Mouse (Mus musculus) embryonic facial prominence, embryonic 15.5 days (tissue): ENCODE measurements around the gene Hoxb9. TPM values are rescaled to one million over a fixed set of nuclear protein-coding genes. Genes with fewer than 3 reads are reported as not detected.

Experiments
- ATAC-seq: fragments of 200-750 bp; cut with Nextera tagmentation; 2 replicates; pipeline ENCODE4 v1.8.0; 2017; ENCODE audit warnings: low read depth, moderate TSS enrichment; ENCODE audit not compliant: insufficient number of reproducible peaks, low FRiP score, low TSS enrichment
- H3K27ac ChIP-seq: fragments of 300-500 bp; sonication (generic); replicated peaks from 2 replicates; pipeline ENCODE4 v1.5.1; 2015; ENCODE audit warnings: mild to moderate bottlenecking, inconsistent platforms
- H3K27me3 ChIP-seq: fragments of 300-500 bp; sonication (generic); 2 replicates; pipeline ENCODE4 v1.6.1; 2015; ENCODE audit warnings: inconsistent platforms
- H3K36me3 ChIP-seq: fragments of 300-500 bp; sonication (generic); 2 replicates; pipeline ENCODE4 v1.6.1; 2015; ENCODE audit warnings: mild to moderate bottlenecking, inconsistent platforms
- H3K4me1 ChIP-seq: fragments of 300-500 bp; sonication (generic); 2 replicates; pipeline ENCODE4 v1.6.1; 2015; ENCODE audit warnings: inconsistent platforms
- H3K4me2 ChIP-seq: fragments of 300-500 bp; sonication (generic); replicated peaks from 2 replicates; pipeline ENCODE4 v1.6.1; 2015; ENCODE audit warnings: mild to moderate bottlenecking, inconsistent platforms
- H3K4me3 ChIP-seq: fragments of 300-500 bp; sonication (generic); replicated peaks from 2 replicates; pipeline ENCODE4 v1.5.1; 2015; ENCODE audit warnings: mild to moderate bottlenecking, inconsistent platforms
- H3K9ac ChIP-seq: fragments of 300-500 bp; sonication (generic); 2 replicates; pipeline ENCODE4 v1.6.1; 2015; ENCODE audit warnings: inconsistent platforms
- H3K9me3 ChIP-seq: fragments of 300-500 bp; sonication (generic); replicated peaks from 2 replicates; pipeline ENCODE4 v1.6.1; 2016; ENCODE audit warnings: inconsistent platforms
- WGBS: fragments of 180-500 bp; shearing (Covaris S2); methylation state at CpG from one replicate; pipeline ENCODE4 v1.1.7; 2015; 5-methylcytosine and 5-hydroxymethylcytosine counted together
- polyA plus RNA-seq: library from polyadenylated mRNA; unstranded; fragments of >200 nt; fragmentation: Nextera tagmentation; extraction: Ambion mirVana; gene quantifications from 2 replicates; pipeline ENCODE4 v1.2.1, GENCODE M21; 2015

The Hoxb9 gene
- polyA plus RNA-seq, 1 experiment from 2014 or later = not detected

DNA sequence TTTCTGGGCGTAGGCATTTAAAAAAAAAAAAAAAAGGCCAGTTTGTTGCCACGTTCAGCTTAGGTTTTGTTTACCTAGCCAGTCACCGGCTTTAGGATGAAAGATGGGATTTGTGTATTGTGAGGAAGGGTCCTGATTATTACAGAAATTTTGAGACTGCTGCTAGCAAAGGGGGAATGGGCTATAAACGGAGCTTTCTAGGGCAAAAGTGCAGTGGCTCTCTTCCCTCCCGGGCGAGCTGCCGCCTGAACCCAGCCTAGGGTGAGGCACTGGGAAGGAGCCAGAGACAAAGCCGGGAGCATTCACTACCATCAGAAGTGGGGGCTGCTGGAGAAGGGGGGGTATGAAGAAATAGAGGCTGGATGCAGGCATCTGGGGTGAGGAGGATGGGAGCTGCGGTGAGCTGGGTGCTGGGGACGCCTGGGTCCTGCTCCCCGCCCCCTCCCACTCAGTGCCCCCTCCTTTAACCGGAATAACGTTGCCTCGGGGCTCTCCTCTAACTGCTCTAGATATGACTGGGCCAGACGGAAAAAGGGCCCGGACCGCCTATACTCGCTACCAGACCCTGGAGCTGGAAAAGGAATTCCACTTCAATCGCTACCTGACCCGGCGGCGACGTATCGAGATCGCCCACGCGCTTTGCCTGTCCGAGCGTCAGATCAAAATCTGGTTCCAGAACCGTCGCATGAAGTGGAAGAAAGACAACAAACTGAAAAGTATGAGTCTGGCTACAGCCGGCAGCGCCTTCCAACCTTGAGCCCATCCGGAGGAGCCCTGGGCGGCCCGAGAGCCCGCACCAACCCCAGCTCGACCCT lies 33.3 kb downstream of the Hoxb9 start:
- H3K27ac ChIP-seq = no peak overlapping the region
- WGBS = 1% methylated on average over 38 of the region's 38 CpGs
- H3K4me2 ChIP-seq = no peak overlapping the region
- ATAC-seq = 0 out of 2 replicates have a peak, but pooled peaks have one; percentile 51
- H3K36me3 ChIP-seq = no peaks in the 10 kb centered on the region
- no peak overlapping the region for H3K9ac ChIP-seq
- no peak overlapping the region for H3K4me3 ChIP-seq
- H3K4me1 ChIP-seq = peaks cover 14% of the 10 kb centered on the region; the same call in 1 of the 2 replicates
- peaks cover 100% of the 10 kb centered on the region for H3K27me3 ChIP-seq
- H3K9me3 ChIP-seq = no peaks in the 10 kb centered on the region

- no peak overlapping the region for H3K9ac ChIP-seq
- no peaks in the 10 kb centered on the region for H3K36me3 ChIP-seq
- peaks cover 100% of the 10 kb centered on the region for H3K27me3 ChIP-seq
- no peak overlapping the region for H3K27ac ChIP-seq
- H3K4me2 ChIP-seq = no peak overlapping the region
- peaks cover 10% of the 10 kb centered on the region; the same call in 1 of the 2 replicates for H3K4me1 ChIP-seq
- no peaks in the 10 kb centered on the region for H3K9me3 ChIP-seq
- ATAC-seq = no peak
- H3K4me3 ChIP-seq = no peak overlapping the region
- 46% methylated on average over 6 of the region's 6 CpGs for WGBS
These were observed 34.4 kb downstream of the Hoxb9 start for GRCm38 (mm10) chr11:96305505-96306182.

- H3K9ac ChIP-seq = no peak overlapping the region
- no peaks in the 10 kb centered on the region for H3K36me3 ChIP-seq
- H3K27me3 ChIP-seq = peaks cover 100% of the 10 kb centered on the region
- H3K27ac ChIP-seq = no peak overlapping the region
- no peaks in the 10 kb centered on the region for H3K9me3 ChIP-seq
- H3K4me3 ChIP-seq = no peak overlapping the region
- peaks cover 9% of the 10 kb centered on the region; the same call in 1 of the 2 replicates for H3K4me1 ChIP-seq
- ATAC-seq = no peak
- no peak overlapping the region for H3K4me2 ChIP-seq
- 18% methylated on average over 7 of the region's 7 CpGs for whole genome bisulfite sequencing
These were observed 35.1 kb downstream of the Hoxb9 start for GRCm38 (mm10) chr11:96306183-96306907.

DNA sequence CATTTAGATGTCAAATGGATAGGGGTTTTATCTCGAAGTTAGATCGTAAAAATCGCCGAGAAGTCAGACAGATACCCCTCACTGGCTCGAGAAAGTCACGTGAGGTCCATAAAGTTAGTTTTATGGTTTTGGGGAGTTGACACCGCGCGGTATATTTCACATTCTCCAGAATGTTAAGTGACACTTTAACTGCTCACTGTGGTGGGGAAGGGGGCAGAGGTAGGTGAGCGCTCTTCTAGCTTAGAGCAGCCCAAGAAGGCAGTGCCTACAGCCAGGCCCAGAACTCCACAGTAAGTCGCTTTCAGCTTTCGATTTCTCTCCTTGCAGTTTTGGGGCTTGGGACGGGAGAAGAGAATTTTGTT lies 35.6 kb downstream of the Hoxb9 start:
- no peak overlapping the region for H3K9ac ChIP-seq
- no peaks in the 10 kb centered on the region for H3K36me3 ChIP-seq
- WGBS = 7% methylated on average over 13 of the region's 13 CpGs
- ATAC-seq = no peak
- H3K4me1 ChIP-seq = peaks cover 9% of the 10 kb centered on the region; the same call in 1 of the 2 replicates
- H3K4me3 ChIP-seq = no peak overlapping the region
- no peaks in the 10 kb centered on the region for H3K9me3 ChIP-seq
- peaks cover 100% of the 10 kb centered on the region for H3K27me3 ChIP-seq
- H3K27ac ChIP-seq = no peak overlapping the region
- H3K4me2 ChIP-seq = no peak overlapping the region

DNA sequence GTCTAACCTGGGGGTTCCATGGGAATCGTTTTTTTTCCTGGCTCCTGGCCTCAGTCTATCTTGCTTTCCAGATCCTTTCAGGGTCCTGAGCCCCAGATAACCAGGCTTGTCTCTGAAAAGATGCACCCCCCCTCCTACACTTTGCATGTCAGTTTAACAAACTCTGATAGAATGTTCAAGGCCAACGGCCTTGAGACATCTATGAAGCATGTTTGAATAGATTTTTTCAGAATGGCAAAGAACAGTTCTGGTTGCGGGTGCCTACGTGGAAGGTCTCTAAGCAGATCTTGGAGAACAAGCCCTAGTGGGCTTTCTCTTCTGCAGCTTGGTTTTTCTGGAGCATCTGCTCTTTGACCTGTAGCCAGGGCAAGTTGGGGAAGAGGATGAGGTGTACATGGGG lies 37.5 kb downstream of the Hoxb9 start:
- no peak overlapping the region for H3K27ac ChIP-seq
- H3K36me3 ChIP-seq = no peaks in the 10 kb centered on the region
- H3K27me3 ChIP-seq = peaks cover 100% of the 10 kb centered on the region
- no peak overlapping the region for H3K4me2 ChIP-seq
- no peak overlapping the region for H3K9ac ChIP-seq
- H3K9me3 ChIP-seq = no peaks in the 10 kb centered on the region
- 11% methylated on average over 4 of the region's 4 CpGs for WGBS
- H3K4me3 ChIP-seq = no peak overlapping the region
- H3K4me1 ChIP-seq = peaks cover 3% of the 10 kb centered on the region; the same call in 1 of the 2 replicates
- ATAC-seq = no peak

DNA sequence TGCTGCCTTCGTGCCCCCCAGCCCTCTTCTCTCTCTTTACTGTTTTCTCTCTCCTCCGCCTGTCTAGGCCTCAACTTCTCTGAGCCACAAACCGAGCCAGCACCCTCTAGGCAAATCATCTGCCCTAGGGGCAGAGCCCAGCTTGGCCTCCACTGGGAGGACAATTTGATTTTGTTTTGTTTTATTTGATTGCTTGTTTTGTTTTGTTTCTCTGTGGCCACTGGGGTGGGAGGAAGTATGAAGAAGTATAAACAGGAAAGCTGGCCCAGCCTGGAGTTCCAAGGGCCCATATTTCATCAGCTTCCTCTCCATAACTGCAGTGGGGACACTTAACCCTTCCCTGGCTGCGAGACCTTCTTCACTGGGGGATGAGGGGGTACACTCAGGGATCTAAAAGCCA lies 38.0 kb downstream of the Hoxb9 start:
- no peaks in the 10 kb centered on the region for H3K36me3 ChIP-seq
- no peak overlapping the region for H3K27ac ChIP-seq
- no peak overlapping the region for H3K4me3 ChIP-seq
- no peaks in the 10 kb centered on the region for H3K9me3 ChIP-seq
- H3K27me3 ChIP-seq = peaks cover 100% of the 10 kb centered on the region
- H3K4me1 ChIP-seq = no peaks in the 10 kb centered on the region
- no peak overlapping the region for H3K9ac ChIP-seq
- WGBS = 8% methylated on average over 4 of the region's 4 CpGs
- ATAC-seq = no peak
- H3K4me2 ChIP-seq = no peak overlapping the region

DNA sequence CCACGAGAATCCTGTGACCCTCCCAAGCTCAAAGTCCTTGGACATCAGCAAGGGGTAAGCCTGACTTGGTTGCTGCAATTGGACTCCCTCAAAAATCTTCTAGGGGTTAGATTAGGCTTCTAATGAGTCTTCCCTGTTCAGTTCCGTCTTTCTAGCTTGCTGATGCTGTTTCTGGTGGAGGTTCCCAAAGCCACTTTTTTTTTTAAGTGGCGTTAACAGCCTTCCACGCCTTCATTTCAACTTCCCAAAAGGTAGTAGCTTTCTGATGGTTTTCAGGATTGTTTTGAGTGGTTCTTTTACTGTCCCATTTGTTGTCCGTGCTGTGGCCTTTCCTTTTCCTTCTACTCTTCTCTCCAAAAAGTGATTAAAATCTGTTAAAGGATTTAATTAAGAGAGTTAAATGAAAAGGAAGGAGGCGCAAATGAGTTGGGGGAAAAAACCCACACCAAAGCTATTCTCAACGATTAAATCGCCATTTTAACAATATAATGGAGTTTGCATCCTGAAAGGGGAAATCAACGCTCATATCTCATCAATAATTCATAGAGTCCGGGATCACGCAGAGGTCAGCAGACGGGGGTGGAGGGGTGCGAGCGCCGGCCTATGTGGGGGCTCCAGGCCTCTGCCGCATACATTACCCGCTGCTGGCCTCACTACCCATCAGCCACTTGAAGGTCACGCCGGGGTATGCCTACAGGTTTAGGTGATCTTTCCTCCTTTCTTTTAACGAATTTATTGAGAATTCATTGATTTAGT lies 39.1 kb downstream of the Hoxb9 start:
- no peaks in the 10 kb centered on the region for H3K36me3 ChIP-seq
- no peak overlapping the region for H3K9ac ChIP-seq
- H3K4me3 ChIP-seq = no peak overlapping the region
- H3K4me1 ChIP-seq = peaks cover 4% of the 10 kb centered on the region; the same call in 1 of the 2 replicates
- H3K9me3 ChIP-seq = no peaks in the 10 kb centered on the region
- H3K27me3 ChIP-seq = peaks cover 100% of the 10 kb centered on the region
- WGBS = 6% methylated on average over 20 of the region's 20 CpGs
- H3K4me2 ChIP-seq = no peak overlapping the region
- H3K27ac ChIP-seq = no peak overlapping the region
- ATAC-seq = no peak

DNA sequence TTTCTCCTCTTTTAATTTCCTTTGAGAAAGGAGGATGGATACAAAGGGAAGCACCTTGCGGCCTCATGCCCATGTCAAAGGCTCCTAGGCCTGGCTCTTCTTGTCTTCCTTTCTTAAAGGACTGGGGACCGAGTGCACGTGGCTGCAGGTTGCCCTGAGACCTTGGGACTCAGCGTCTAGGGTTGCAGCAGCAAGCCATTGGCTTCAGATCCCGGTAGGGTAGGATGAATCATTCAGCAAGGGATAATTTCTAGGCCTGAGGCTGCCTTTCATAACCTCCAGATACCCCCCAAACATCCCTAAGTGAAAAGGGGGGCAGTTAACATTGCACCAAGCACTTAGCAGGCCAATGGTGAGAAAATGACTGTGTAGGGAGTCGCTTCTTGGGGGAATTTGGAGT lies 39.8 kb downstream of the Hoxb9 start:
- H3K9me3 ChIP-seq = no peaks in the 10 kb centered on the region
- no peak overlapping the region for H3K27ac ChIP-seq
- 5% methylated on average over 6 of the region's 6 CpGs for WGBS
- H3K4me3 ChIP-seq = peak overlapping the region; percentile 31
- peaks cover 4% of the 10 kb centered on the region; the same call in 1 of the 2 replicates for H3K4me1 ChIP-seq
- no peak for ATAC-seq
- peaks cover 100% of the 10 kb centered on the region for H3K27me3 ChIP-seq
- H3K9ac ChIP-seq = no peak overlapping the region
- peak overlapping the region; percentile 29 for H3K4me2 ChIP-seq
- H3K36me3 ChIP-seq = no peaks in the 10 kb centered on the region

GRCm38 (mm10) chr11:96311520-96312417 lies 40.5 kb downstream of the Hoxb9 start:
- Histone ChIP-seq H3K27me3 (peaks cover 100% of the 10 kb centered on the region), H3K27ac (no peak overlapping the region), H3K4me2 (peak overlapping the region; percentile 29), H3K4me1 (peaks cover 4% of the 10 kb centered on the region; the same call in 1 of the 2 replicates), H3K4me3 (peak overlapping the region; percentile 31), H3K9me3 (no peaks in the 10 kb centered on the region), H3K9ac (no peak overlapping the region), H3K36me3 (no peaks in the 10 kb centered on the region)
- WGBS = under 1% methylated on average over 31 of the region's 31 CpGs
- ATAC-seq = no peak

DNA sequence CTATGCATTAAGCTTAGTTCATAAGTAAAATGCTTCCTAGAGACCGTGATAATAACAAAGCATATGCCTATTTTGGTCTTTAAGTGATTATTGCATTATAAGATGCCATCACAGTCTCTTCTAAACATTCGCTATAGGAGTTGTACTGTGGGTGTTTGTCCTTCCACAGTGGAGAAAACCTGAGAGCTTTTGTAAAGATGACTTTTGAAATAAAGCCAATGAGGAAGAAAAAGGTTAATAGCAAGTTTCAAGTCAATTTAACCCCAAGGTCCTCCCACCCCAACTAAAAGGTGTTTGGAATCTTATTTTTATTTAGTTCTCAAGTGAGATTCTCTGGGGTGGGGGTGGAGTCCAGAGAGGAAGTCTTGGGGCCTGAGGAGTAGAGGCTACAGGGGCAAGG lies 41.9 kb downstream of the Hoxb9 start:
- Histone ChIP-seq H3K27me3 (peaks cover 100% of the 10 kb centered on the region), H3K36me3 (no peaks in the 10 kb centered on the region), H3K9me3 (no peaks in the 10 kb centered on the region), H3K4me2 (no peak overlapping the region), H3K9ac (no peak overlapping the region), H3K4me3 (no peak overlapping the region), H3K4me1 (peaks cover 4% of the 10 kb centered on the region; the same call in 1 of the 2 replicates), H3K27ac (no peak overlapping the region)
- WGBS = 28% methylated on average over 2 of the region's 2 CpGs
- ATAC-seq = no peak
